Mouse (Mus musculus): ENCODE measurements around the gene Glt8d1. TPM values are rescaled to one million over a fixed set of nuclear protein-coding genes. Genes with fewer than 3 reads are reported as not detected.

The Glt8d1 gene
- 57.9 TPM for polyA plus RNA-seq (2015; fragmentation: Illumina TruSeq; extraction: RNeasy Lipid Tissue Mini Kit (QIAGEN cat#74804); ENCODE audit: low read depth, low replicate concordance)

DNA sequence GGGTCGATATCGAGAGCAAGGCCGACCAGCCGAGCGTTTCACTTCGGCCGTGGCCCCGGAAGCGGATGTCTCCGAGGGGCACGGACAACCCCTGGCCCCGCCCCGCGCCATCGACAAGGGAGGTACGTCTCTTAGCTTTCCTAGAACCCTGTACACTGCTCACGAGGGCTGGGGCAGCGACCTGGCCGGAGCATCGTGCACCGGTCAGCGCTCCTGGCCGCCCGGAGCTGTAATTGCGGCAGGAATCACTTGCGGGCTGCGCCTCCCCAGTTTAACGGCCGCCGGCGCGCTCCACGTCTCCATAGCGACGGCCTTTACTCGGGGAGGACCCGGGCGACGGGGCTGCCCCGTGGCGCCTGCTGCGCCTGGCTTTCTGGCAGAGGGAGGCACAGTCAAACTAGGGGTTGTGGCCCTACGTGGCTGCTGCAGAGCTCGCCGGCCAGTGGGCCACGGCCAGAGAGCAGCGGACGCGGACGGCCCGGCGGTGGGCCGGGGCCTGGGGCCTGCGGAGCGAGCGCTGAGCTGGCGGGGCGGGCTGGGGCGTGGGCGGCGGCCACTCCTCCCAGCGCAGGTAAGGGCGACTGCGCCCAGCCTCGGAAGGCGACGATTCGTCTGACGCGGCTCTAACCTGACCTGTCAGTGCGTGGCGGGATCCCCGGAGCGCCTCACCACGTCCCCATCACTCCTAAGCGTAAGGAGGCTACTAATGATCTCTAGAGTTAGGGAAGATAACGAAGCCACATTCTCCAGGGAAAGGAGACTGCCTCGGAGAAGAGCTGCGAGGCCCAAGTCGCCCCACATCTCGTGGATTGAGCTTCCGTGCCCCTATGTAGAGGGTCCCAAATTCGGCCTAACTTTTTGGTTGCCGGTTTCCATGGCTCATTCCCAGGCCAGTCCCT lies at the start of gene Glt8d1, which contains the start of gene Spcs1:
Gene Glt8d1, plus strand, starts transcription at position 94 of the 899 bp plus-strand sequence.
Gene Spcs1, minus strand, starts transcription at position 366 of the 899 bp plus-strand sequence.

DNA sequence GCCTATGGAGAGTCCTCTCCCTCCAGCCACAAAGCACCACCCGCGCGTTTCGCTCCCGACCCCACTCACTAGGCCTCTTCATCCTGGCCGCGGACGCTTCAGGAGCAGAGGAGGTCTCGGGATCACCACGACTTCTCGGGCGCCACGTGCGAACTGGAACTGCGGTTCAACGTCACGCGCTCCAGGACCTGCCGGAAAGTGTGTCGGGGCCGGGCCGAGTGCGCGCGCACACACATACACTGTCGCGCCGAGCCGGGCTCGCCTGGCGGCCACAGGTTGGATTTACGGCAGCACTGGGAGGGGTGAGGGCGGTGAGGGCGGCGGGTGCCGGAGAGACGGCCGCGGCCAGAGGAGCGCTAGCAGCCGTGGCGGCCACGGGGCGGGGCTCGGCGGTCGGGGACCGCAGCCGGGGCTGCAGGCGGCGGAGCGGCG lies 17.7 kb downstream of the Glt8d1 start, which contains the start of the genes Pbrm1 and Gnl3:
Gene Pbrm1, plus strand, starts transcription at position 279 of the 432 bp plus-strand sequence.
Gene Gnl3, minus strand, starts transcription at position 293 of the 432 bp plus-strand sequence.

Other genes with a start within 250 kb of the Glt8d1 start
- 17.9 TPM for gene Tmem110, start 175.8 kb upstream of the Glt8d1 start, polyA plus RNA-seq (2015; fragmentation: Illumina TruSeq; extraction: RNeasy Lipid Tissue Mini Kit (QIAGEN cat#74804); ENCODE audit: low read depth, low replicate concordance)
- gene Mustn1, start 122.2 kb upstream of the Glt8d1 start, polyA plus RNA-seq (2015; fragmentation: Illumina TruSeq; extraction: RNeasy Lipid Tissue Mini Kit (QIAGEN cat#74804); ENCODE audit: low read depth, low replicate concordance) = 3.9 TPM
- not detected for gene Itih4, start 114.9 kb upstream of the Glt8d1 start, polyA plus RNA-seq (2015; fragmentation: Illumina TruSeq; extraction: RNeasy Lipid Tissue Mini Kit (QIAGEN cat#74804); ENCODE audit: low read depth, low replicate concordance)
- 53.4 TPM for gene Itih3, start 77.6 kb upstream of the Glt8d1 start, polyA plus RNA-seq (2015; fragmentation: Illumina TruSeq; extraction: RNeasy Lipid Tissue Mini Kit (QIAGEN cat#74804); ENCODE audit: low read depth, low replicate concordance)
- not detected for gene Itih1, start 58.1 kb upstream of the Glt8d1 start, polyA plus RNA-seq (2015; fragmentation: Illumina TruSeq; extraction: RNeasy Lipid Tissue Mini Kit (QIAGEN cat#74804); ENCODE audit: low read depth, low replicate concordance)
- gene Nek4, start 50.0 kb upstream of the Glt8d1 start, polyA plus RNA-seq (2015; fragmentation: Illumina TruSeq; extraction: RNeasy Lipid Tissue Mini Kit (QIAGEN cat#74804); ENCODE audit: low read depth, low replicate concordance) = 13.4 TPM
- 353 TPM for gene Spcs1, start 272 bp downstream of the Glt8d1 start, polyA plus RNA-seq (2015; fragmentation: Illumina TruSeq; extraction: RNeasy Lipid Tissue Mini Kit (QIAGEN cat#74804); ENCODE audit: low read depth, low replicate concordance)
- gene Pbrm1, start 17.7 kb downstream of the Glt8d1 start, polyA plus RNA-seq (2015; fragmentation: Illumina TruSeq; extraction: RNeasy Lipid Tissue Mini Kit (QIAGEN cat#74804); ENCODE audit: low read depth, low replicate concordance) = 23.9 TPM
- gene Gnl3, start 17.8 kb downstream of the Glt8d1 start, polyA plus RNA-seq (2015; fragmentation: Illumina TruSeq; extraction: RNeasy Lipid Tissue Mini Kit (QIAGEN cat#74804); ENCODE audit: low read depth, low replicate concordance) = 46.3 TPM
- gene Smim4, start 127.6 kb downstream of the Glt8d1 start, polyA plus RNA-seq (2015; fragmentation: Illumina TruSeq; extraction: RNeasy Lipid Tissue Mini Kit (QIAGEN cat#74804); ENCODE audit: low read depth, low replicate concordance) = 28.6 TPM
- gene Nt5dc2, start 129.7 kb downstream of the Glt8d1 start, polyA plus RNA-seq (2015; fragmentation: Illumina TruSeq; extraction: RNeasy Lipid Tissue Mini Kit (QIAGEN cat#74804); ENCODE audit: low read depth, low replicate concordance) = 6.0 TPM
- gene Stab1, start 167.2 kb downstream of the Glt8d1 start, polyA plus RNA-seq (2015; fragmentation: Illumina TruSeq; extraction: RNeasy Lipid Tissue Mini Kit (QIAGEN cat#74804); ENCODE audit: low read depth, low replicate concordance) = 8.6 TPM
- gene Tnnc1, start 206.9 kb downstream of the Glt8d1 start, polyA plus RNA-seq (2015; fragmentation: Illumina TruSeq; extraction: RNeasy Lipid Tissue Mini Kit (QIAGEN cat#74804); ENCODE audit: low read depth, low replicate concordance) = 27.1 TPM
- gene Nisch, start 215.5 kb downstream of the Glt8d1 start, polyA plus RNA-seq (2015; fragmentation: Illumina TruSeq; extraction: RNeasy Lipid Tissue Mini Kit (QIAGEN cat#74804); ENCODE audit: low read depth, low replicate concordance) = 224 TPM
- gene Sema3g, start 216.5 kb downstream of the Glt8d1 start, polyA plus RNA-seq (2015; fragmentation: Illumina TruSeq; extraction: RNeasy Lipid Tissue Mini Kit (QIAGEN cat#74804); ENCODE audit: low read depth, low replicate concordance) = 4.0 TPM
- gene Phf7, start 249.9 kb downstream of the Glt8d1 start, polyA plus RNA-seq (2015; fragmentation: Illumina TruSeq; extraction: RNeasy Lipid Tissue Mini Kit (QIAGEN cat#74804); ENCODE audit: low read depth, low replicate concordance) = 5.4 TPM